Mouse (Mus musculus) kidney, embryonic 16.5 days (tissue): ENCODE data around the gene Ccdc65. TPM values are rescaled to one million over a fixed set of nuclear protein-coding genes. Genes with fewer than 3 reads are reported as not detected.

ENCODE experiments used
- ATAC-seq: fragments of 200-750 bp; cut with Nextera tagmentation; 2 replicates; pipeline ENCODE4 v1.8.0; 2017; ENCODE audit warnings: moderate TSS enrichment; ENCODE audit not compliant: low FRiP score, low TSS enrichment
- H3K27ac ChIP-seq: fragments of 300-500 bp; sonication (generic); 2 replicates; pipeline ENCODE4 v1.5.1; 2014; ENCODE audit warnings: low read length
- H3K27me3 ChIP-seq: fragments of 300-500 bp; sonication (generic); 2 replicates; pipeline ENCODE4 v1.6.1; 2014; ENCODE audit warnings: low read length, control low read depth, mixed read lengths; ENCODE audit not compliant: insufficient read depth
- H3K36me3 ChIP-seq: fragments of 300-500 bp; sonication (generic); 2 replicates; pipeline ENCODE4 v1.6.1; 2014; ENCODE audit warnings: low read length, control low read depth, mixed read lengths; ENCODE audit not compliant: insufficient read depth
- H3K4me1 ChIP-seq: fragments of 300-500 bp; sonication (generic); 2 replicates; pipeline ENCODE4 v1.6.1; 2014; ENCODE audit warnings: low read length, control low read depth, mixed read lengths; ENCODE audit not compliant: insufficient read depth
- H3K4me2 ChIP-seq: fragments of 300-500 bp; sonication (generic); replicated peaks from 2 replicates; pipeline ENCODE4 v1.6.1; 2014; ENCODE audit warnings: low read depth, low read length
- H3K4me3 ChIP-seq: fragments of 300-500 bp; sonication (generic); 2 replicates; pipeline ENCODE4 v1.5.1; 2014; ENCODE audit warnings: mild to moderate bottlenecking, low read length
- H3K9ac ChIP-seq: fragments of 300-500 bp; sonication (generic); replicated peaks from 2 replicates; pipeline ENCODE4 v1.6.1; 2014; ENCODE audit warnings: low read length
- H3K9me3 ChIP-seq: fragments of 300-500 bp; sonication (generic); 2 replicates; pipeline ENCODE4 v1.6.1; 2016; ENCODE audit warnings: low read length, control low read depth
- WGBS: fragments of 180-500 bp; shearing (Covaris S2); extraction: QIAGEN DNeasy Blood & Tissue Kit; methylation state at CpG from one replicate; pipeline ENCODE4 v1.1.7; 2014; 5-methylcytosine and 5-hydroxymethylcytosine counted together
- polyA plus RNA-seq: library from polyadenylated mRNA; unstranded; fragments of >200 nt; fragmentation: Nextera tagmentation; extraction: Ambion mirVana; gene quantifications from 2 replicates; pipeline ENCODE4 v1.2.1, GENCODE M21; 2015

The Ccdc65 gene
- polyA plus RNA-seq, 1 experiment from 2014 or later = 1.1 TPM

- 73% methylated on average over 10 of the region's 10 CpGs for WGBS
- no peaks in the 10 kb centered on the region for H3K27me3 ChIP-seq
- no peaks in the 10 kb centered on the region for H3K9me3 ChIP-seq
- H3K4me1 ChIP-seq = peaks cover 9% of the 10 kb centered on the region; the same call in 1 of the 2 replicates
- H3K36me3 ChIP-seq = peaks cover 4% of the 10 kb centered on the region
- no peak overlapping the region for H3K27ac ChIP-seq
- H3K4me2 ChIP-seq = no peak overlapping the region
- no peak overlapping the region for H3K9ac ChIP-seq
- H3K4me3 ChIP-seq = no peak overlapping the region
- no peak for ATAC-seq
Measured at GRCm38 (mm10) chr15:98746344-98746965, 38.4 kb downstream of the Ccdc65 start.

- no peak for ATAC-seq
- Histone ChIP-seq H3K9me3 (no peaks in the 10 kb centered on the region), H3K4me1 (peaks cover 9% of the 10 kb centered on the region; the same call in 1 of the 2 replicates), H3K4me3 (no peak overlapping the region), H3K27me3 (no peaks in the 10 kb centered on the region), H3K36me3 (peaks cover 2% of the 10 kb centered on the region; the same call in 1 of the 2 replicates), H3K27ac (no peak overlapping the region), H3K9ac (no peak overlapping the region), H3K4me2 (no peak overlapping the region)
- 71% methylated on average over 6 of the region's 6 CpGs for WGBS
Measured at GRCm38 (mm10) chr15:98747296-98747695, 39.3 kb downstream of the Ccdc65 start.

GRCm38 (mm10) chr15:98749093-98749492 is 41.1 kb downstream of the Ccdc65 start:
- ATAC-seq = no peak
- Histone ChIP-seq H3K9ac (no peak overlapping the region), H3K27ac (no peak overlapping the region), H3K4me1 (peaks cover 9% of the 10 kb centered on the region; the same call in 1 of the 2 replicates), H3K9me3 (no peaks in the 10 kb centered on the region), H3K36me3 (peaks cover 5% of the 10 kb centered on the region), H3K4me2 (no peak overlapping the region), H3K27me3 (no peaks in the 10 kb centered on the region), H3K4me3 (no peak overlapping the region)
- 95% methylated on average over 2 of the region's 2 CpGs for WGBS

GRCm38 (mm10) chr15:98753021-98753423 is 45.0 kb downstream of the Ccdc65 start:
- Histone ChIP-seq H3K27me3 (no peaks in the 10 kb centered on the region), H3K36me3 (peaks cover 5% of the 10 kb centered on the region), H3K9me3 (no peaks in the 10 kb centered on the region), H3K4me3 (no peak overlapping the region), H3K9ac (no peak overlapping the region), H3K4me1 (peaks cover 3% of the 10 kb centered on the region; the same call in 1 of the 2 replicates), H3K4me2 (no peak overlapping the region), H3K27ac (no peak overlapping the region)
- no peak for ATAC-seq
- WGBS = 80% methylated on average over 8 of the region's 8 CpGs

- Histone ChIP-seq H3K4me2 (no peak overlapping the region), H3K4me3 (no peak overlapping the region), H3K9ac (no peak overlapping the region), H3K4me1 (no peaks in the 10 kb centered on the region), H3K27ac (no peak overlapping the region), H3K36me3 (peaks cover 8% of the 10 kb centered on the region), H3K27me3 (no peaks in the 10 kb centered on the region), H3K9me3 (no peaks in the 10 kb centered on the region)
- 90% methylated on average over 2 of the region's 2 CpGs for WGBS
- no peak for ATAC-seq
Measured at GRCm38 (mm10) chr15:98754125-98754524, 46.1 kb downstream of the Ccdc65 start.

GRCm38 (mm10) chr15:98762201-98762621 is 54.2 kb downstream of the Ccdc65 start:
- under 1% methylated on average over 23 of the region's 24 CpGs for WGBS
- peak; percentile 87 for ATAC-seq
- H3K4me1 ChIP-seq = peaks cover 19% of the 10 kb centered on the region
- peak overlapping the region; percentile 89 for H3K27ac ChIP-seq
- H3K27me3 ChIP-seq = 0 out of 2 replicates have a peak, but pooled peaks cover 4% of the 10 kb centered on the region
- no peaks in the 10 kb centered on the region for H3K9me3 ChIP-seq
- peak overlapping the region; percentile 93 for H3K9ac ChIP-seq
- H3K4me2 ChIP-seq = peak overlapping the region; percentile 86
- peak overlapping the region; percentile 95 for H3K4me3 ChIP-seq
- peaks cover 10% of the 10 kb centered on the region; the same call in 1 of the 2 replicates for H3K36me3 ChIP-seq

GRCm38 (mm10) chr15:98762670-98763529 is 54.9 kb downstream of the Ccdc65 start, which contains the start of gene Arf3:
Gene Arf3 (minus strand): TSS chr15:98763214.
- peaks cover 10% of the 10 kb centered on the region; the same call in 1 of the 2 replicates for H3K36me3 ChIP-seq
- peaks cover 19% of the 10 kb centered on the region for H3K4me1 ChIP-seq
- H3K27ac ChIP-seq = peak within 1 kb of the TSS; percentile 89
- peak; percentile 95 for ATAC-seq
- peak within 1 kb of the TSS; percentile 93 for H3K9ac ChIP-seq
- H3K4me2 ChIP-seq = peak within 1 kb of the TSS; percentile 86
- no peaks in the 10 kb centered on the region for H3K9me3 ChIP-seq
- under 1% methylated on average over 52 of the region's 76 CpGs for WGBS
- H3K4me3 ChIP-seq = peak within 1 kb of the TSS; percentile 95
- H3K27me3 ChIP-seq = 0 out of 2 replicates have a peak, but pooled peaks cover 4% of the 10 kb centered on the region

- H3K27ac ChIP-seq = no peak overlapping the region
- peaks cover 14% of the 10 kb centered on the region for H3K27me3 ChIP-seq
- ATAC-seq = no peak
- H3K36me3 ChIP-seq = no peaks in the 10 kb centered on the region
- H3K9ac ChIP-seq = no peak overlapping the region
- WGBS = 76% methylated on average over 4 of the region's 4 CpGs
- H3K4me2 ChIP-seq = no peak overlapping the region
- H3K4me3 ChIP-seq = no peak overlapping the region
- no peaks in the 10 kb centered on the region for H3K9me3 ChIP-seq
- peaks cover 15% of the 10 kb centered on the region for H3K4me1 ChIP-seq
Measured at GRCm38 (mm10) chr15:98765929-98766328, 57.9 kb downstream of the Ccdc65 start.

- no peak overlapping the region for H3K4me2 ChIP-seq
- no peaks in the 10 kb centered on the region for H3K36me3 ChIP-seq
- H3K9me3 ChIP-seq = no peaks in the 10 kb centered on the region
- H3K4me3 ChIP-seq = no peak overlapping the region
- H3K27me3 ChIP-seq = peaks cover 37% of the 10 kb centered on the region
- no peak for ATAC-seq
- no peak overlapping the region for H3K9ac ChIP-seq
- 38% methylated on average over 5 of the region's 5 CpGs for WGBS
- peaks cover 19% of the 10 kb centered on the region for H3K4me1 ChIP-seq
- H3K27ac ChIP-seq = no peak overlapping the region
Measured at GRCm38 (mm10) chr15:98768259-98768658, 60.3 kb downstream of the Ccdc65 start.
